Mouse (Mus musculus) cerebellum, adult 18-20 months (tissue): ENCODE measurements around the gene Uso1.

Experiments
- DNase-seq, 2 experiments: peaks; one replicate each; pipeline ENCODE4 v3.0.0; 2021

Gene Uso1

DNA sequence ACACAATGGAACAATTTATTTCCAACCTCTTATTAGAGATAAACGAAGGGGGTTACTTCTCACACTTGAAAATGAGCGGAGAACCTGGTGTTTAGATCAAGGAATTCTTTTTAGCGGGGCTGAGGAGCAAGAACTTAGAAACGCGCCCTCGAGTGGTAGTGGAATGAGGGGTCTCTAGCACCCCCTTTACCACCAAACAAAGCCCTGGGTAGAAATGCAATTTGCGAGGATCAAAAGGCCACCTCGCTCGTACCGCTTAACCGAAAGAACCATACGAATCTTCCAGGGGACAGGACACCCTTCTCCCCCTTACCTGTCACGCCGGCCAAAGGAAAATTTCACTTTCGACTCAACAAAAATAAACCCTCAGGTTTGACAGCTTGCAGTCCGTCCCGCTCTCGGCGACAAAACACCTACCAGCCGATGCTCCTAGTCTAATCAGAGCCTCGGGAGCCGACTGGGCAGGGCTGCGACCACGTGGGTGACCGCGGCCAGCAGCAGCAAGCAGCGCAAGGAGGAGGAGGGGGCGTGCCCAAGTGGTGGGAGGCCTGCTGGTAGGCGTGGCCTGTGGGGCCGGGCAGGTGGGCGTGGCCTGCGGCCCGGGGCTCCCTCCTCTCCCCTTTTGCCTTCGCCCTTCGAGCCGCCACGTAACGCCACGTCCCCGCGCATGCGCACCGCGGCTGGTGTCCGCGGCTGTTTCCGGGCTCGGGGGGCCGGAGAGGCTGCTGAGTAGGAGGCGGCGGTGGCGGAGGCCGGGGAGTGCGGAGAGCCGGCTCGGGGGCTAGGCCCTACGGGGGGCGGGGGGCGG is at the start of gene Uso1:
Gene Uso1, plus strand, starts transcription at position 700 of the 808 bp plus-strand sequence.
- DNase-seq, result peak; percentile 98

DNA sequence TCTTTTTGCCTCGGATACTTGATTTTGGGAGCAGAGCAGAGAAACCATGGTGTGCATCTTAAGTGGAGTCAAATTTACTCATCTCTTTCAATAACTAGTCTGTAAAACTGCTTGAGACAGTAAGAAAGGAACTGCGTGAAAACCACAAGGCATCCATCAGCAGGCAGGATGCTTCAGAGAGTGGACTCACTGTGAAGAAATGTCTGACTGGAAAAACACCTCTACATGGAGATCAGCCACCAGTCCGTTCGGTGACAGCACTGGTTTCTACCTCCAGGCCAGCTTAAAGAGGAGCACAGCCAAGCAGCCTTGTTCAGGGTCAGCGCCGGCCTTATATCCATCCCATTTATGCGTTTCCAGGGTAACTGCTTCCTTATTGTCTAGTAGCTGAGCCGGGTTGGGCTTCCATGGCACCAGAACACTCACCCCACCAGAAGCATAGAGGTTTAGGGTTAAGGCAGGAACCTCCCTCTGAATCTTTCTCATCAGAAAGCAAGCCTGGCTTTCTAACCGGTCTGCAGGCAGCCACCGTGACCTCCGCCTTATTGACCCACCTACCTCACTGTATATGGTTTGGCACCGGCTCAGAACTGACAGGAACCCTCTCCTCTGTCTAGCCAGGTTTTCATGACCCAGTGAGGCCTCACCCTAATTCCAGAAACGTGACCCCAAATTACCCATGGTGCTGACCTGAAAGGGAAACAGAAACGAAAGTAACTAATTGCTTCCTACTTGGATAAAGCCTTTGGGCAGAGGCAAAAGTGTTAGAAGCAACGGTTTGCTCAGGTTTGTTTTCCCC is 44.3 kb upstream of the Uso1 start:
- DNase-seq, result no peak

DNA sequence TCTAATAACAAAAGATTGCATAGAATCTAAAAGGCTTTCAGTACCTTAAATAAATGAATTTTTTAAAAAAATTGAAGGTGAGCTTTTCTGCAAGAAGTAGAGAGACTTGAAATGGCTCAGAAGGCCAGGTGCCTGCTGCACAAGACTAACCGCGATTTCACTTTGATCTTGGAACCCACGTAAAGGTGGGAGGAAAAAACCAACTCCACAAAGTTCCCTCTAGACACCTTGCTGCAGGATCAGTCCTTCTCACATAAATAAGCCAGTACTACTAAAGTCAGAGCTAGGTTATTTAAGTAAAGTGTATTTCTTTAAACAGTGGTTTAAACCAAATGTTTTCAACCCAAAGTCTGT is 43.7 kb upstream of the Uso1 start:
- DNase-seq, result no peak

DNA sequence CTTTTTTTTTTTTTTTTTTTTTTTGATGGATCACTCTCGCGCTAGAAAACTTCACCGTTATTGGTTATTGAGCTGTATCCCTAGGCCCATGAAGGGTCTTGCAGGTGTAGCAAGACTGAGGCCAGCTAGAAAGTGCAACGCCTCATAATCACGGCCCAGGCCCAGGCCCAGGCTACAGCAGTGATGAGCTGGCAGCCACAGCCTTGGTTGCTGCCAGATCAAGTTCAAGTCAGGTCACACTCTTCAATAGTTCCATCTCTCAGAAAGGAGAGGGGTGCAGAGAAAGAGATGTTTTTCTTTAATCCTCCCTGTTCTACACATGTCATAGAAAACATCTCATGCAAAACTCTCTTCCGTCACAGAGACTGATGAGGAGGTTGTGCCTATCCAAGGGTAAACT is 41.0 kb upstream of the Uso1 start:
- DNase-seq, result no peak

DNA sequence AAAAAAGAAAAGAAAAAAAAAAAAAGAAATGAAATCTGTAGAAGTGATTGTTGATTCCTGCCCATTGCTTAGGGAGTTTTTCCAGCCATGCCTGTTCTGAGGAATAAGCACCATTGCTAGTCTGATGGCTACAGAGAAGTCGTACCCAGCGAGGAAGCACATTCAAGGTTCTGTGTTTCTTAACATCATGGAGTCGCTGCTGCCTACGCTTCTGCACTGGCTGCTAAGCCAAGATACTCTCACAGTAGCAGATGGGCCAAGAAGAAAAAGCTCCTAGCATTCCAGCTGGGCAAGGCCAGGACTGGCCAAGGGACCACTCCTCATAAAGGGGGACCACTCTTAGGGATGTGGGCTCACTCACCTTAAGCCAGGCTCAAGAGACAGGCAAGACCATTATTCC is 40.0 kb upstream of the Uso1 start:
- DNase-seq, result no peak

DNA sequence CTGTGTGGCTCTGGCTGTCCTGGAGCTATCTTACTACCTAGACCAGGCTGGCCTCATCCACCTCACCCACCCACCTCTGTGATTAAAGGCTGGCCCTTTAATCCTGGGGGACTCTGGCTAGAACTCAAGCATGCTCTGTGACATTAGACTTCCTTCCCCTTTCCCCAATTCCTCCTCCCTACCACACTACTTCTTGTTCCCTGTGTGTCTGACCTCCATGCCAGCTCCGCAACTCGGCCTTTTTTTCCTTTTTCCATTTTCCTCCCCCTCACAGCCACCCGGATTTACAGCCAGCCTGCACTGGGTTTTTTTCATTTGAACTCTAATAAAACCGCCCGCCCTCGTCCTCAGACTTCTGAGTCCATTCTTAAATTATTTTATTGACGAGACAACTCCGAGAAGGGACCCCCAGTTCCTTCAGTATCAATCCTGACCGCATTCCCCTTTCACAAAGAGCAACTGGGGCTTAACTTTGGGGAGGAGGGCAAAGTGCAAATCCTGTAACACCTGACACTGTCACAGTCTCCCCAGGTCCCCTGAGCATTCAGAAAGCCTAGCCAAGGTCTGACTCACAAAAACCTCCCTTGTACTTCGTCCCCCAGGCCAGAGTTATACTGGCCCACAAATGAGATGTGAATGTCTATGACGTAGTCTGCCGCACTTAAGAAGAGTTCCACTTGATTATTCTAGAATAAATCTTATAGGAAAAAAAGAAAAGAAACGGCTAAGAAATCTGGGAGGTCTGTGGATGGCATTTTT is 39.2 kb upstream of the Uso1 start:
- no peak for DNase-seq

DNA sequence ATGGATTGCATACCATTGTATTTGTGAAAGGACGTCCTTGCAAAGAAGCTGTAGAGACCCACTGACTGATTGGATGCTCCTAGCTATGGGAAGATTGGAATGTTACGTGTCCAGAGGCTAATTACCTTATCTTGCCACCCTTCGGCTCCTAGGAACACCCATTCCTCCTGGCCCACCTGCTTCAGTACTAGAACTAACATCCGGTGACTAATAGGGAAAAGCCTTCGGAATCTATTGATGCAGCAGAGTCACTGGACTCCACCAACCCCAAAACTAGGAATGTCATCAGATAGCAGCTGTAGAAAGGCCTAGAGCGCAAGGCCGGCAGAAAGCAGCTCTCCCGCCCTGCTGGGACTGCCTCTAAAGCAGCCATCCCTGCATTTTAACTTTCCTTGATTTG is 36.1 kb upstream of the Uso1 start:
- DNase-seq, result no peak

DNA sequence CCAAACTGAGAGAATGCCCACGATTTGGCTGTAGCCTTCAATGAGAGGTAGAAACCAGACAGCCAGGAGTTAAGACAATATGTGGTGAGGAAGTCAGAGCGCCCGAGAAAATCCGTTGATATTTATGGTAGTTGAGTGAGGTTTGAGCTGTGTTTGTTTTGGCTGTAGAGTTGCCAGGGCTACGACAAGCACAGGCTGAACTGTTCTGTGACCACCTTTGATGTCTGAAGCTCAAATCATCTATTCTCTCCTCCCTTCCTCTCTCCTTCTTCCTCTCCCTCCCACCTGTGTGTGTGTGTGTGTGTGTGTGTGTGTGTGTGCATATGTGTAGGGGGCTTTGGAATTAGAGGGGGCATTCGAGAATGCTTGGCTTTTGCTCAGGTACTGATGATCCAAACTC is 34.7 kb upstream of the Uso1 start:
- no peak for DNase-seq

DNA sequence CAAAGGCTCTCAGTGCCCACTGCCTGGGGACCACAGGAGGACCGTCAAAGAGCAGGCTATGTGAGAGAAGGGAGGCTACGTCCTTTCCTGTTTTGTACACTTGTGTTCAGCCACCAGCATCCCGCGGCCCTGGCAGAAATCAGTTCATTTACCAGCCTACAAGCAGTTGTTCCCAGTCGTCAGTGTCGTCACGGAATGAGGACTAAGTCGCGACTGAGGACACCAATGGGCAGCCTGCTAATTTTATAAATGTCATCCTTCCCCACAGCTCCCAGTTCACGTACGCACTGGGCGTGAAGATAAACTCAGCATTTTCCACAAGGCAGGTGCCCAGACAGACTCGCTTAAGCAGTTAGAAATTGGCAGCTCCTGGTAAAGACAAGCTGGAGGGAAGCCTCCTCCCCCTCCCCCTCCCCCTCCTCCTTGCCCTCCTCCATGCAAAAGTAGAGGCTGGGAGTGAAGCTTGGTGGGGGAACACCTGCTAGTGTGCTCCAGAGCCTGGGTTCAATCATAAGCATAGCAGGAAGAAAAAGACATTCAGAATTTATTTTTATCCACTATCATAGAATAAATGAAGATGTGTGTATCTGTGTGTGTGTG is 33.8 kb upstream of the Uso1 start:
- no peak for DNase-seq

DNA sequence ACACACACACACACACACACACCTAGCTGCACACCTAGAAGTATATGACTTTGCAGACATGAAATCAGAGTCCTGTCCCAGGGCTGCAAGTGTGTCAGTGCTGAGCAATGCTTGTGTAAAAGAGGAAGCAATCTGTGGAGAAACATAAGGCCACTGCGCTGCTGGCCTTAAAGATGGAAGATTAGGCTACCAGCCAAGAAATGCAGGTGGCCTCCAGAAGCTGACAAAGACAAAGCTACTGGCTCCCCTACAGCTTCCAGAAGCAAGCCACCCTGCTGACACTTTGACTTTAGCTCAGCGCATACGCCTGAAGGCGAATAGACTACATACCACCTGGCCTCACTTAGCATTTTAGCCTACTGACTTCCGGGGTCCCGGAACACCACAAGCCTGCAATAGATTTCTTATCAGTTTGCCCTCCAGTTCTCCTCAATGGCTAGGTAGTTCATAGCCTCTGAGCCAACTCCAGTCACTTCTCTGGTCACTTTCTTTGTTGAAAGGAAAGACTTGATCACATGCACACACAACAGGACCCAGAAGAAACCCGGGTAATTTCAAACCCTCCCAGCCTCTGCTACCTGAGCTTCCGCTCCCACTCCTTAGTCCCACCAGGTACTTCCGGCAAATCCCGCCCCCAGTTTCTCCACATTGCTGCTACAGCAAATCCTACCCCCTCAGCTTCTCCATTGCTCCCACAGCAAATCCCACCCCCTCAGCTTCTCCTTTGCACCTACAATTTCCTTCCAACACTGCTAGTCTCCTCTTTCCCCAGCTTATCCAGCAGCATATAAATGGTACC is 31.2 kb upstream of the Uso1 start:
- peak; percentile 42 to 45 for DNase-seq

DNA sequence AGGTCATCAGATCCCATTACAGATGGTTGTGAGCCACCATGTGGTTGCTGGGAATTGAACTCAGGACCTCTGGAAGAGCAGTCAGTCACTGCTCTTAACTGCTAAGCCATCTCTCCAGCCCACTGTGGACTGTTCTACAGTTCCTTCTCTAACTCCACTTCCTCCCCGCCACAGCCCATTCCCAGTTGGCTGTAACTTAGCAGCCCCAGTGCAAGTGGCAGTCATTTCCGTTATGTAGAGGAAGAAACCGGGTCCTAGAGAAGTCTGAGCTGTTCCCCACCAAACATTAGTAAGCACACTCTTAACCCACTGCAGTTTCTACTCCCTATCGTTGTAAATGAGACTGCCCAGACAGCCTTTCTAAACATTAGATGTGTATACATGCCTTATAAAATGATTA is 30.5 kb upstream of the Uso1 start:
- DNase-seq, result no peak

DNA sequence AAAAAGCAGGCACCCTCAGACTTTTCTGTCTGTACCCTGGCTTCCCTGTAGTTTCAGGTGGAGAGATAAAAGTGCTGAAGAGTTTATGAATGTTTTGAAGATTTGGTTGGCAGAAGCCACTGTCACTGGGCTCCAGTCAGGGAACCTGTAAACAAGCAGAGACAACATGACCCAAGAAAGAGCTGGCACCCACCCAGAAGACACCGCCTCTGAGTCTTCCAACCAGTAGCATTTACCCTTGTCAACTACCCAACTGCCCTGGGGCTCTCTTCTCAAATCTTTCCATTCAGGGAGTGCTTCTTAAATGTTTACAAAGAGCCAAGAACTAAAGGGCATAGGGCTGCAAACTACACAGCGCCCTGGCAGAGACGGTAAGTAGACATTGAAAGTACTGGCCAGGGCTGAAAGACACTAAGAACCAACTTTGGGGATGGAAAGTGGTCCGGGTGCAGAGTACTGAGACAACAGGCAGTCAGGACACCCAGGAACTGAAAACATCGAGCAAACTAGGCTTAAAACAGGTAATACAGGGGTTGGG is 26.9 kb upstream of the Uso1 start:
- DNase-seq, result no peak

DNA sequence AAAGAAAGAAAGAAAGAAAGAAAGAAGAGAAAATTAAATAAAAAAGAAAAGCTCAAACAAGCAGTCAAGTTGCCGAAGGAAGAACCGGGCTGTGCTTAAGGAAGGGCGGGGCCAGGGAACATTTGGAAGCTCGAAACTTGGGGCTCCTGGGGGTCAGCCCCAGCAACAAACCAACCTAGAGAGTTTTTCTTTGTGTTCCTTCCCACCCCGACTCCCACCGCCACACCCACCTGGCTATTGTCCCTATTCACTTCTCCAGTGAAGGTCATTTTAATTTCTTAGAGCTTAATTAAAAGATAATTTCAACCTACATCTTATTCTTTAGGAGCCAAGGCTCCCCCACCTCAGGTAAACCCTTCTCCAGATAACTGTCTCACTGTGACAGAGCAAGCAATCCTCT is 25.6 kb upstream of the Uso1 start:
- no peak for DNase-seq

DNA sequence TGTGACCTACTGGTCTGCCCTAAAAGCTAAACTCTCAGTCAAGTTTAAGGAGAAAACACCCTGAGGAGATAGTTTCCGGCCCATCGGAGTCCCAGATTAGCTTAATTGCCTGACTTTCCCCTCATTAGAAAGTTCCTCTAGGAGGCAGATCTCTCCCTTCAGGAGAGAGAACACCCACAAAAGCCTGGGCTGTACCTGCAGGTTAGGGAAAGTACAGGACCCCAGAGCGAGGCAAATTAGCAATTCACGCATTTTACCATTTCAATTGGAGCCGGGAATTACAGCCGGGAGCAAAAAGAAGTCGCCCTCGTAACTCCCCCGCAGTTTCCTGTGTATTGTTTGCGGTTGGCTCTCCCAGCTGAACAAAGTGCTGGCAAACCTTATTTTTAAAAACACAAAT is 25.2 kb upstream of the Uso1 start:
- DNase-seq, result no peak

DNA sequence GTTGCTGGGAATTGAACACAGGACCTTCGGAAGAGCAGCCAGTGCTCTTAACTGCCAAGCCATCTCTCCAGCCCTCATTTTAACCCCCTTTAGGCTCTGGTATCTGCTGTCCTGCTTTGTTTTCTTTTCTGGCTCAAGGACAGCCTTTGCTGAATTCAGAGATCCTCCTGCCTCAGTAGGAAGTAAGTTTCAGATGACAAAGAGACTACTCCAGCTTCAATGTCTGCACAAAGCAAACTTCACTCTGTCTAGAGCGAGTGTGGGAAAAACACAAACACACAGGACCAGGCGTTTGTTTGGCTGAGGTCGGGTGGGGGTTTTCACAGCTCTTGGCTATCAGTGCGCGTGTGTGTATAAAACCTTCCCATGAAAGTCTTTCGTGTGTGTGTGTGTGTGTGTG is 24.3 kb upstream of the Uso1 start:
- no peak for DNase-seq

DNA sequence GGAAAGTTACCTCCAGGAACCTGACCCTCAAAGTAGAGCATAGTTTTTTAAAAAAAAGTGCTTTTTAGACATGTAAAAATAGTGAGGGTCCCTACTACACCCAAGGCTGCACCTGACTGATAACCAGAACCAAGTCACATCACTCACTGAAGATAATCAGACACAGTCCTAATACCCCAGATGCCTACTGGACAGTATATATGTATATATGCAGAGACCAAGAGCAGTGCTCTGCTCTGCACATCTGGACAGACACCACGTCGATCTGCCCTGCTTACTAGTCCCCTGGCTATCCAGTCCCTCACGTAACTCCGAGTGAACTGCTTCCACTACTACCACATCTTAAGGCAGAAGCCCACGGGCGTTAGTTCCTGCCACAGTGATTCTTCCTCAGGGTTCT is 23.5 kb upstream of the Uso1 start:
- DNase-seq, result no peak

DNA sequence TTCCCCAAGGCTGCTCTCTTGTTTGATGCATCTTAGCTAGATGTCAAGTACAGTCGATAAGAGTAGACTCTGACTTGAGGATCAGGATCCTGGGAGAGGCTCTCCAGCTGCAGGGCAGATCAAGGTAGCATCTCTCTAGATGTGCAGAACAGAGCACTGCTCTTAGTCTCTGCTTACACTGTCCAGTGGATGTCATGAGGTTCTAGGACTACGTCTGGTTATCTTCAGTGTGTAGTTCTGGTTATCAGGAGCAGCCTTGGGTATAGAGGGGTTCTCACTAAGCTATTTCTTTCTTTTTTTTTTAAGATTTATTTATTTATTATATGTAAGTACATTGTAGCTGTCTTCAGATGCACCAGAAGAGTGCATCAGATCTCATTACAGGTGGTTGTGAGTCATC is 22.8 kb upstream of the Uso1 start:
- DNase-seq, result no peak

DNA sequence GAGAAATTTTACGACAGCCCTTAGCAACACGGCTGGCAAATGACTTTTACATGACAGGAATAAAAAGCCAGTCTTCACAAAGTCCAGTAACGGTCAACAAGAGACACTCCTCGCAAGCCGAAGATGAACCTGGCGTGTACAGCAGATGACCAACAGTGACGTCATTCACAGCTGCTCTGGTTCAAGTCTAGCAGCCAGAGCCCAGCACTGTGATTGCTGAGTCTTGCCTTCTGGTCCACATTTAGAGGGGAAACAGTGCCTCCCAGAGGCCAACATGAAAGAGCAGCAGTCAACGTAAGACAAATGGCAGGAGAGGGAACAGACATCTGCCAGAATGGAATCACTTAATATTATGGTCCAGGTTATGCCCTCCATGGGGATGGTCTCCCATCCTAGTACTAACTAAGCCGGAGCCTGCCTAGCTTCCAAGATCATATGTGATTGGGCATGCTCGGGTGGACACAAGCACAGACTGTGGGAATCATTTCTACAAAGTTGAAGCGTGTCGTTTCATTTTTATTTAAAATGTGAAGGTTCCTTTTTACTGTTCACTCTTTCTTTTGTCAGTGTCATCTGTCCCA is 19.8 kb upstream of the Uso1 start:
- peak; percentile 77 to 78 for DNase-seq

DNA sequence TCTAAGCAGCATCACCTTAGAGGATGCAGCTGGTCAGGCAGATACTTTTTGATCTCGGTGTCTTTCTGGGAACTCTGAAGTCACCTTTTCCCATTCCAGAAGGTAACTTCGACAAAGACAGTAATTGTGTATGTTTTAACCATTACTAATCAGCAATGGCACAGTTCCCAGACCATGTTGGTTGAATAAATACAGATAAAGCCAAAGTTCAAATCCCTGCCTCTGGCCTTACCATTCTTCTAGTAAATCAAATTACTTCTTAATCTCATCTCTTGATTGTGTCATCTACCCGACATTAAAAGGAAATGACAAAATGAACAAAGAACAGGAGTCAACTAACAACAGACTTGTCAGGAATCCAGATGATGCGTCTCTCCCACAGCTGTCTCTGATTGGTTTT is 16.1 kb upstream of the Uso1 start:
- no peak for DNase-seq

DNA sequence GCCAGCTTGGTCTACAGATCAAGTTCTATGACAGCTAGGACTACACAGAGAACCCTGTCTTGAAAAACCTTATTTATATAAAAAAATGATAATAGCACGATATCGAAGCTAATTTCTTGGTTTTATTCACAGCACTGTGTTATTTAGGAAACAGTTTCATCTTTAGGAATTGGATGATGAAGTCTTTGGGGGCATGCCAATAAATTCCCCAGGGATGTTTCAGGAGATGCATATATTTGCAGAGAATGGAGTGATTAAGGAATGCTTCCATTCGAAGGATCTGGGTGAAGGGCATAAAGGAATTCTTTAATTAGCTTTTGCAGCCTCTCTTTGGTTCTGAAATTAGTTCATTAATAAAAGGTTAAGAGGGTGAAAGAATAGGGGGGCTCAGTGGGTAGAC is 12.3 kb upstream of the Uso1 start:
- DNase-seq, result no peak

DNA sequence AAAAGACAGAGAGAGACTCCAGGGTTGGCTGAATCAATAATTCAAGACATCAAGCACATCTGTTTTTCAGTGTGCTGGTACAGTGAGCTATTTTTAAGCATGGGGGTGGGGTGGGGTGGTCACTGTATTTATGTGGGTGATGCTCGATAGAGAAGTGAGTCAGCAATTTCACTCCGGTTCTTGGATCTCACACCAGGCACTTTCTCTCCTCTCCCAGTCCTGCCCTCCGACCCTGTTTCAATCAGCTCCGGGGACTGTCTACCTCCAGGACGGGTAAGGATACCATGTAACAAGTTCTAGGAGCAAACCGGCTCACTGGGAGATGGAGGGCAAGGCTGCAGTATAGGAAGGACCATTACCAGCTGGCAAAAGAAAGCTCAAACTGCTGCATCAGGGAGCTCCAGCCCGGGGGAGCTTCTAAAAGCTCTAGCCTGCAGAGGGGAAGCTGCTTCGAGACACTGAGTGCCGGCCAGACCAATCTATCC is 10.6 kb upstream of the Uso1 start:
- DNase-seq, result no peak

DNA sequence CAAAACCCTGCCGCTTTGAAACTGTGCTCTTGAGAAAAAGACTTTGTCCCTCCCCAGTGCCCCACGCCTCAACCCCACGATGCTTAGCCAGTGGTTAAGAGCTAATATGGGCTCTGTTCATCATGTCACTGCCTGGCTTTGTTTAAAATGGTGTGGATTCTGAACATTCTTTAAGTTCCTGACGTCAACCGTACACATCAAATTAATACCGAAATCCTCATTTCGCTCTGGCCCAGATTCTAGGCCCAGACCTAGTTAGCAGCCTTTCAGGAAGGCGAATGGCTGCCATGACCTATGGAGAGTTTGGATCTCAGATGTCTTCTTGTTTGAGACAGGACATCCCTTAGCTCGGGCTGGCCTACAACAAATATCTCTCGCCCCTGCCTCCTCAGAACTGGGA is 10.0 kb upstream of the Uso1 start:
- DNase-seq, result no peak
